Mouse (Mus musculus): Measurements from ENCODE around the gene Dse.
"Not testable (repeated sequence)": the region's sequence is repeated elsewhere in the genome, so short reads cannot be mapped to it uniquely, and the experiment has no call there.

GRCm38 (mm10) chr10:34252833-34253232 is 45.3 kb upstream of the Dse start:
- not testable (repeated sequence) for TF ChIP-seq CTCF (IDR thresholded peaks at IDR 0.05; ENCODE audit: insufficient read depth, low read length); POLR2A (IDR thresholded peaks at IDR 0.05; ENCODE audit: borderline replicate concordance, extremely low read depth, low read depth, low read length)

Measured in lung, adult 2 months (tissue).